7 mouse cellular contexts compared by ENCODE assay signal in genomic region chr2:180472306-180473079, GRCm38 (mm10). TPM values are rescaled to one million over a fixed set of nuclear protein-coding genes. Genes with fewer than 3 reads are reported as not detected.
DNase-seq lines count a peak whose midpoint lies in the region; ATAC-seq and TF ChIP-seq lines count a peak whose summit lies in the region.

No protein-coding gene starts in this region.

- no peaks in the 10 kb centered on the region for H3K9me3 ChIP-seq in lung, embryonic 14.5 days (ENCODE audit: low read depth, low read length)
- H3K9me3 ChIP-seq in embryonic facial prominence, embryonic 14.5 days (ENCODE audit: control insufficient read depth, low read length): no peaks in the 10 kb centered on the region
- no peaks in the 10 kb centered on the region for H3K9me3 ChIP-seq in hindbrain, embryonic 16.5 days (ENCODE audit: control insufficient read depth, low read length)
- no peaks in the 10 kb centered on the region for H3K9me3 ChIP-seq in lung, embryonic 16.5 days (ENCODE audit: control insufficient read depth, low read length)

- H3K4me3 ChIP-seq in lung, embryonic 14.5 days (ENCODE audit: low read depth, low read length): no peak overlapping the region
- no peak overlapping the region for H3K4me3 ChIP-seq in embryonic facial prominence, embryonic 14.5 days (ENCODE audit: low read depth, low read length)
- H3K4me3 ChIP-seq in hindbrain, embryonic 16.5 days (ENCODE audit: low read length): no peak overlapping the region
- no peak overlapping the region for H3K4me3 ChIP-seq in lung, embryonic 16.5 days (ENCODE audit: low read length)
- H3K4me3 ChIP-seq in small intestine, adult 2 months (ENCODE audit: low read depth, low read length): no peak overlapping the region

- peak; percentile 83 for TF ChIP-seq CTCF in lung, embryonic 14.5 days (IDR thresholded peaks at IDR 0.05; ENCODE audit: low read depth)
- peak; percentile 76; the same call in 1 of the 2 replicates for TF ChIP-seq CTCF in small intestine, adult 2 months (IDR thresholded peaks at IDR 0.05; ENCODE audit: extremely low read depth, insufficient read length, insufficient replicate concordance, low read depth, low read length)

- H3K36me3 ChIP-seq in lung, embryonic 14.5 days (ENCODE audit: insufficient read depth): no peaks in the 10 kb centered on the region
- H3K36me3 ChIP-seq in embryonic facial prominence, embryonic 14.5 days (ENCODE audit: control insufficient read depth, insufficient read depth, low read length): no peaks in the 10 kb centered on the region
- H3K36me3 ChIP-seq in hindbrain, embryonic 16.5 days (ENCODE audit: control insufficient read depth, insufficient read depth, low read length): no peaks in the 10 kb centered on the region
- no peaks in the 10 kb centered on the region for H3K36me3 ChIP-seq in lung, embryonic 16.5 days (ENCODE audit: control insufficient read depth, insufficient read depth, low read length)
- H3K36me3 ChIP-seq in small intestine, adult 2 months (ENCODE audit: control insufficient read depth, insufficient read depth, low read length): peaks cover 13% of the 10 kb centered on the region

- H3K4me2 ChIP-seq in lung, embryonic 14.5 days: peak overlapping the region; percentile 40
- H3K4me2 ChIP-seq in embryonic facial prominence, embryonic 14.5 days (ENCODE audit: low read depth, low read length): peak overlapping the region; percentile 15; the same call in 1 of the 2 replicates
- peak overlapping the region; percentile 17; the same call in 1 of the 2 replicates for H3K4me2 ChIP-seq in hindbrain, embryonic 16.5 days (ENCODE audit: low read length)
- H3K4me2 ChIP-seq in lung, embryonic 16.5 days (ENCODE audit: low read depth, low read length): peak overlapping the region; percentile 11; the same call in 1 of the 2 replicates

- no peak for TF ChIP-seq POLR2A in small intestine, adult 2 months (IDR thresholded peaks at IDR 0.05; ENCODE audit: low read depth, low read length)

- H3K9ac ChIP-seq in lung, embryonic 14.5 days: no peak overlapping the region
- no peak overlapping the region for H3K9ac ChIP-seq in embryonic facial prominence, embryonic 14.5 days (ENCODE audit: low read depth, low read length)
- no peak overlapping the region for H3K9ac ChIP-seq in hindbrain, embryonic 16.5 days (ENCODE audit: low read depth, low read length)
- H3K9ac ChIP-seq in lung, embryonic 16.5 days (ENCODE audit: low read length): no peak overlapping the region

- no peak overlapping the region for H3K27ac ChIP-seq in lung, embryonic 14.5 days (ENCODE audit: low read depth)
- H3K27ac ChIP-seq in embryonic facial prominence, embryonic 14.5 days (replicated peaks; ENCODE audit: low read depth, low read length): no peak overlapping the region
- H3K27ac ChIP-seq in hindbrain, embryonic 16.5 days (ENCODE audit: low read depth, low read length): no peak overlapping the region
- H3K27ac ChIP-seq in lung, embryonic 16.5 days (ENCODE audit: low read length): no peak overlapping the region
- H3K27ac ChIP-seq in small intestine, adult 2 months (ENCODE audit: insufficient read depth, low read depth, low read length): no peak overlapping the region

- H3K4me1 ChIP-seq in lung, embryonic 14.5 days (ENCODE audit: insufficient read depth): no peaks in the 10 kb centered on the region
- H3K4me1 ChIP-seq in embryonic facial prominence, embryonic 14.5 days (ENCODE audit: control insufficient read depth, insufficient read depth, low read length): no peaks in the 10 kb centered on the region
- no peaks in the 10 kb centered on the region; the same call in 1 of the 2 replicates for H3K4me1 ChIP-seq in hindbrain, embryonic 16.5 days (ENCODE audit: control insufficient read depth, insufficient read depth, low read depth, low read length)
- H3K4me1 ChIP-seq in lung, embryonic 16.5 days (replicated peaks; ENCODE audit: control insufficient read depth, insufficient read depth, low read length): no peaks in the 10 kb centered on the region; the same call in 1 of the 2 replicates
- H3K4me1 ChIP-seq in small intestine, adult 2 months (ENCODE audit: control insufficient read depth, insufficient read depth, insufficient read length, low read length): no peaks in the 10 kb centered on the region

- peak; percentile 57 for ATAC-seq in lung, embryonic 14.5 days (ENCODE audit: insufficient read depth)
- peak; percentile 45 for ATAC-seq in embryonic facial prominence, embryonic 14.5 days (ENCODE audit: low read depth)
- ATAC-seq in hindbrain, embryonic 16.5 days: peak; percentile 61
- peak; percentile 39 for ATAC-seq in lung, embryonic 16.5 days (ENCODE audit: low read depth)

- H3K27me3 ChIP-seq in lung, embryonic 14.5 days (ENCODE audit: insufficient read depth, low read length): peaks cover 3% of the 10 kb centered on the region; the same call in 1 of the 2 replicates
- H3K27me3 ChIP-seq in embryonic facial prominence, embryonic 14.5 days (replicated peaks; ENCODE audit: control insufficient read depth, insufficient read depth, low read length): no peaks in the 10 kb centered on the region
- H3K27me3 ChIP-seq in hindbrain, embryonic 16.5 days (replicated peaks; ENCODE audit: control insufficient read depth, insufficient read depth, low read length): no peaks in the 10 kb centered on the region
- H3K27me3 ChIP-seq in lung, embryonic 16.5 days (ENCODE audit: control insufficient read depth, insufficient read depth, low read depth, low read length): 0 out of 2 replicates have a peak, but pooled peaks cover 2% of the 10 kb centered on the region
- no peaks in the 10 kb centered on the region for H3K27me3 ChIP-seq in small intestine, adult 2 months (ENCODE audit: control insufficient read depth, insufficient read depth, low read length)

- WGBS in lung, embryonic 14.5 days: 7% methylated on average over 21 of the region's 21 CpGs
- 5% methylated on average over 20 of the region's 21 CpGs for WGBS in embryonic facial prominence, embryonic 14.5 days
- 8% methylated on average over 21 of the region's 21 CpGs for WGBS in hindbrain, embryonic 16.5 days
- WGBS in lung, embryonic 16.5 days: 5% methylated on average over 21 of the region's 21 CpGs
- 30% methylated on average over 21 of the region's 21 CpGs for WGBS in small intestine, adult 2 months

- peak; percentile 76 for DNase-seq in lung, embryonic 14.5 days
- no peak for DNase-seq in lung, postnatal 25 days (ENCODE audit: low spot score)
- peak; percentile 86 for DNase-seq in ZHBTc4 (ENCODE audit: low read depth, low spot score)
- DNase-seq in embryonic facial prominence, embryonic 14.5 days (ENCODE audit: low spot score): peak; percentile 48

RNA-seq across cellular contexts. Expression of gene Slco4a1, which starts 16.4 kb away (rescaled TPM):
- 0.39 and 0.47 TPM in 2 replicates for polyA plus RNA-seq in lung, embryonic 14.5 days (2014; fragmentation: Nextera tagmentation; extraction: Ambion mirVana)
- polyA plus RNA-seq in embryonic facial prominence, embryonic 14.5 days (2014; fragmentation: Nextera tagmentation; extraction: Ambion mirVana): 1.4 and 1.9 TPM in 2 replicates
- polyA plus RNA-seq in hindbrain, embryonic 16.5 days (2015; fragmentation: Nextera tagmentation; extraction: Ambion mirVana): 2.7 and 3.0 TPM in 2 replicates
- polyA plus RNA-seq in lung, embryonic 16.5 days (2015; fragmentation: Nextera tagmentation; extraction: Ambion mirVana): 0.98 and 1.2 TPM in 2 replicates
- 11.2 and 13.9 TPM in 2 replicates for polyA plus RNA-seq in small intestine, adult 2 months (2012; rRNA removed)

RNA-seq across cellular contexts. Expression of gene Ntsr1, which starts 27.3 kb away (rescaled TPM):
- 2.6 and 3.0 TPM in 2 replicates for polyA plus RNA-seq in lung, embryonic 14.5 days (2014; fragmentation: Nextera tagmentation; extraction: Ambion mirVana)
- 0.70 and 1.00 TPM in 2 replicates for polyA plus RNA-seq in embryonic facial prominence, embryonic 14.5 days (2014; fragmentation: Nextera tagmentation; extraction: Ambion mirVana)
- 3.6 and 4.1 TPM in 2 replicates for polyA plus RNA-seq in hindbrain, embryonic 16.5 days (2015; fragmentation: Nextera tagmentation; extraction: Ambion mirVana)
- polyA plus RNA-seq in lung, embryonic 16.5 days (2015; fragmentation: Nextera tagmentation; extraction: Ambion mirVana): 0.43 and 0.98 TPM in 2 replicates
- 0.38 and 0.70 TPM in 2 replicates for polyA plus RNA-seq in small intestine, adult 2 months (2012; rRNA removed)
